Mouse (Mus musculus) layer of hippocampus, adult 9-10 months (tissue): ENCODE results near the gene Fam131a.

ENCODE experiments used
- DNase-seq: peaks from one replicate; pipeline ENCODE4 v3.0.0; 2022; ENCODE audit warnings: low spot score

The Fam131a gene

GRCm38 (mm10) chr16:20715976-20716840, 23.2 kb downstream of the Fam131a start:
- no peak for DNase-seq

DNA sequence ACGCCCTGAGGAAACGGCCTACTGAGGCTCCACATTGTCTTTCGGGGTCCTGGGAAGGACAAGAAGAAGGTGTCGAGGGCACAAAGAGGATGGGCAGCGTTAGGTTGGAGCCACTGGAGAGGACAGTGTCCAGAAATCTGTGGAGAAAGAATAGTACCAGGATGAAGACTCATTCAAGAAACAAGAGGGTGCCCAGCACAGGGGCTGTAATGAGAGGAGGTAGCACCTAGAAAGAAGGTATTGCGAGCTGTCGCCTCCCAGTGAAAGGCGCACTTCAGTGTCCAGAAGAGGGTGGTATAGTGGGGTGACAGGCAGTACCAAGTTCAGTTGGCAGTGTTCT, 23.8 kb downstream of the Fam131a start:
- DNase-seq = no peak

DNA sequence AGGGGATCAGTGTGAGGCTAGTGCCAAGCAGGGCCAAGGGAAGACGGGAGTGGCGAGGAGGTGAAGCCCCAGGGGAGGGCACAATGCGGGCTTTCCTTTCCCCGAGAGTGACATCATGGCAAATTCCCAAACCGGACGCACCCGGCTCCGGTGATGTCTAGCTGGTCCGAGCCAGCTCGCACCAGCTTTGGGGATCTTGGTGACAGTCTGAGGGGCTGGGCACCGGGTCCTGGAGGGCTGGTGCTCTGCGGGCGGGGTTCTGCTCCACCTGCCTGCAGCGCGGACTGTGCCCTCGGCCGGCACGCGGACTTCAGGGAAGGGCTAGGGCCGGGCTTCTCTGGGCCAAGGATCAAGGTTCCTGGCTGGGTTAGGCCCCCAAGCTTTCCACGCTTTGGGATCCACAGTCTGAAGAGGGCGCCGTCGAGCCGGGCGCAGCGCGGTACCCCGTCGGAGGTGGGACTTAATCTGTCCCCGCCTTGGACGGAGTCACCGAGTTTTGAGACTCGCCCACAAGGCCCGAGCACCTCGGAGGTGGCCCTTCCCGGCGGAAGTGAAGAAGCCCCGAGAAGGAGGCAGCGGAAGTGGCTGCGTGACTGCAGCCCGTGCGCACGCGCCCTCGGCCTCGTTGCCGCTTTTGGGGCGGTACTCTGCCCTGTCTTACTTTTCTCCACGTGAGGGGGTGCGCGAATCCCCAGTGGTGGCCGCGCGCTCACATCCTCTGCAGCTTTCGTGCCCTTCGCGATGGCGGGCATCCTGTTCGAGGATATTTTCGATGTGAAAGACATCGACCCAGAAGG, 24.3 kb downstream of the Fam131a start, which contains the start of the genes Polr2h and Clcn2:
Polr2h (plus strand) TSS at position 485 of the 797 bp plus-strand sequence.
Clcn2 (minus strand) TSS at position 566 of the 797 bp plus-strand sequence.
- peak; percentile 88 for DNase-seq

DNA sequence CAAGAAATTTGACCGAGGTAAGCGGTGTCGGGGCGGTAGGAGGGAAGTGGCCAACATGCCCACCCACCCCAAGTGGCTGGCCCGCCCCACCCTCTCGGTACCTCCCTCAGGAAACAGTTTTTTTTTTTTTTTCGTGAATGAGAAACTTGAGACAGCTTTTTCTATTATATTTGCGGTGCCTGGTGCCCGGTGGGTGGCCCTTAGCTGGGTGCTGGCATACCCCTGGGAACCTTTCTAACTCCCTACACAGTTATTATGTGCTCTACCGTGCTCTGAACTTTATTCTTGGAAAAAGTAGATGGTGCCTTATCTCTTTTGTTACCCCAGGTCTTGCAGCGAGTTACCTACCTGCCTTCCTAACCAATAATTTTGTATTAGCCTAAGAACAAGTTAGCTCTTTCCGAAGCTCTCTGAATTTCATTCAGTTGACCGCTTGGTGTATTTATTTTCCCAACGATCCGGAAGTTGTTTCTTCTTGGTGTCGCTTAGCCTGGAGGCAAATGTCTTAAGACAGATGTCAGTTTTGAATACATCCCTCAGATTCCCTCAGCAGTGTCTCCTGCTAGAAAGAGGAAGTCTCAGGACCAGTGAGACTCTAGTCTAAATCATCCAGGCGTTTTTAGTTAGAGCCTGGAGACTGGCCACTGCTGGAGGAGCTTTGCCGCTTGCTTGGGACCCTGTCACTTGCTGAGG, 25.1 kb downstream of the Fam131a start:
- no peak for DNase-seq

DNA sequence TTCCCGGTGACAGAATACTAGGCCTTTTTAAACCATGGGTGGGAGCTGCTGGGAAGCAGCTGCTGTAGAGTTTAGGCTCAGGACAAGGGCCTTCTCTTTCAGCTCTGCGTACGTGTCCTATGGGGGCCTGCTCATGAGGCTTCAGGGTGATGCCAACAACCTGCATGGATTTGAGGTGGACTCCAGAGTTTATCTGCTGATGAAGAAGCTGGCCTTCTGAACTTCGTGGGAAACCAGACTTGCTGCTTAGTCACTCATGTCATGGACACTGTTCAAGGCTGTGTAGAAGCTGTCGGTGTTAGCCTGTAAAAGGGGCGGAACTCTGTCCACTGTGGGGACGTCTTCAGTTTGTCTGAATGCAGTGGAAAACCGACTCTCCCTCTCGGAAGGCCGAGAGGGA, 28.8 kb downstream of the Fam131a start:
- no peak for DNase-seq

GRCm38 (mm10) chr16:20722736-20723135, 29.7 kb downstream of the Fam131a start:
- no peak for DNase-seq

DNA sequence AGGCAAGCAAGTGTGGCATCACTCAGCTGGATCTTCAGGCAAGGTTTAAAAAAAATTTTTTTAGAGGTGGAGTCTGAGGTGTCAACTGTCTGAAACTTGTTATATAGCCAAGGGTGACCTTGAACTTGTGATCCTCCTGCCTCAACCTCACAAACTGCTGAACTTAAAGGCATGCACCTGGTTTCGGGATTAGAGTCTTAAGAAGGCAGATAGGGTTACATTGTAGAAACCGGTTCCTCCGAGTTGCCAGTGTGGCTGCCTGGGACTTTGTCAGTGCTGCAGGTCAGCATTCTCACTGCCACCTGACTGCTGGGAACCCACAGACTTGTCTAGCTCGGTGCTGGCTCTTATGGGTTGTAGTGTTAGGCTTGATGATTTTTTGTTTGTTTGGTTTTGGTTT, 30.2 kb downstream of the Fam131a start:
- DNase-seq = no peak

DNA sequence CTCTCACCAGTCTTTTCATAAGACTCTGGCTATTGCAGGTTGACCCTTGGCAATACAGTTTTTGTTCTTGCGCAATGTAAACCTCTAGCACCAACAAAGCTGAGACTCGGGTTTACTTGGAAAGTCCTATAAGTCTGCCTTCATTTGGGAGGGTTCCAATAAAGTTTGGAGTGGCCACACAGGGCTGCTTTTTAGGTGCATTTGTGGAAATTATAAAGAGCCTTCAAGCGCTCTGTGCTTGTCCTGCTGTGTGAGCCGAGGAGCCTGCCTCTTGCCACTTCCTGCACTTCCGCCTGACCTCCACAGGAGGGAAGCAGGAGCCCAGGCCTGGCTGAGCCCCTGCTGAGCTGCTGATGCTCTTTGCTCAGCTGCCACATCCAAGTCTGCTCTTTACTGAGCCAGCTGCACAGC, 31.3 kb downstream of the Fam131a start:
- DNase-seq = no peak

DNA sequence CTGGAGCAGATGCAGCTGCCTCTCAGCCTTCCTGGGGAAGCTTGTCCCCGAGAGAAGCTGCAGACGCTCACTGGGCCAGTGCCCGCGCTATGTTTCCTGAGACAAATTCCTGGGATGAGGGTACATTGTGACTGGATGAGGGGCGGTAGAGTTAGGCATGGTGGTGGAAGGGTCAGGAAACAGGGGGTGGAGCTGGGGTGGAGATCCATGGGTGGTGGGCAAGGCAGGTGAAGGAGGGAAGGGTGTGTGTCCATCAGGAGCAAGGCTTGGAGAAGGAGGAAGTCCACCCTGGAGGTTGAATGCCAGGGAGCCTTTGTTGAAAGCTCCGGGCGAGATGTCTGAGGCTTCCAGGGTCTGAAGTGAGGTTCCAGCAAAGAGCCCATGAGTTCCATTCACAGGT, 32.3 kb downstream of the Fam131a start:
- no peak for DNase-seq

- no peak for DNase-seq
Observed at GRCm38 (mm10) chr16:20725750-20726149, 32.7 kb downstream of the Fam131a start.

DNA sequence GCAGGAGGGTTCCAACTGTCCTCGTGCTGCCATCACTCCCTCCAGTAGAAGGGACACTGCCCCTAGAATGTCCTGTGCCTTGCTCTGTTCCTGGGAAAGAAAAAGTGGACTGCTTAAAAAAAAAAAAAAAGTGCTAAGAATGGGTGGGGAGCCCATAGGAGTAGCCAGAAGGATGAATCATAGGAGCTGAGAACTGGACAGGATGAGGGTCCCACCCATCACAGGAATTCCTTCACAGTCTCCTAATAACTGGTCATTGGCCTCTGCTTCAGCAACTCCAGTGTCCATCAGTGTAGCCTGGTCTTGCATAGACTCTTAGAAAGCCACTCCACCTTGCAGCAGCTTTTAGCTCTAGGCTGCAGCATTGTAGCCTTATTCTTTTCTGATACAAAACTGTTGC, 33.3 kb downstream of the Fam131a start:
- no peak for DNase-seq

GRCm38 (mm10) chr16:20730293-20730711, 37.3 kb downstream of the Fam131a start:
- no peak for DNase-seq

- DNase-seq = no peak
Observed at GRCm38 (mm10) chr16:20731688-20732087, 38.6 kb downstream of the Fam131a start.

DNA sequence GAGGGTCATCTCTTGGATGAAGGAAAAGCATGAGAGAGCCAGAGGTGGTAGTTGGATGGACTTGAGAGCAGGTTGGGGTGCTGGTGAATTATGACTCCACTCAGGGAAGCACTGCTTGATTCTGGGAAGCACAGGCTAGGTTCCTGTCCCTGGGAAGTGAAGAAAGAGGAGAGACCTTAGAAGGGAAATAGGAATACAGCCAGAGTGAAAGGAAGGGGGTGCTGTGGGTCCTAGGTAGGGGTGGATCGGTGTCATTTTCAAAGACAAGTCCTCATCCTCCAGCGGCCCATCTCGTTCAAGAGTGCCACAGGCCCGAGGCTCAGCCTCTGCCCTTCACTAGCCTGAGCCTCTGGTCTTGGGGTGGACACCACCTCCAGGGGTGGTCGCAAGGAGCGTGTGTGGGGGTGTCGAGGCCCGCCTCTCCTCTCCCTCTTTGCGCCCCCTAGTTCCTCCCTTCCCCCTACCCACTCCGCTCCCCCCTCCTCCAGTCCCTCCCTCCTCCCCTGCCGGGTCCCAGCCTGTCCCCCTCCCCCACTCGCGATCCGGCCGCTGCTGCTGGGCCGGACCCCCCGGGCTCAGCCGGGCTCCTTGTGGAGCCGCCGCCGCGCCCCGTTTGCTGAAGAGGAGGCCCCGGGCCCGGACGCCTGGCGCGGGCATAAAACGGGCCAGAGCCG, 39.3 kb downstream of the Fam131a start:
- DNase-seq = no peak

DNA sequence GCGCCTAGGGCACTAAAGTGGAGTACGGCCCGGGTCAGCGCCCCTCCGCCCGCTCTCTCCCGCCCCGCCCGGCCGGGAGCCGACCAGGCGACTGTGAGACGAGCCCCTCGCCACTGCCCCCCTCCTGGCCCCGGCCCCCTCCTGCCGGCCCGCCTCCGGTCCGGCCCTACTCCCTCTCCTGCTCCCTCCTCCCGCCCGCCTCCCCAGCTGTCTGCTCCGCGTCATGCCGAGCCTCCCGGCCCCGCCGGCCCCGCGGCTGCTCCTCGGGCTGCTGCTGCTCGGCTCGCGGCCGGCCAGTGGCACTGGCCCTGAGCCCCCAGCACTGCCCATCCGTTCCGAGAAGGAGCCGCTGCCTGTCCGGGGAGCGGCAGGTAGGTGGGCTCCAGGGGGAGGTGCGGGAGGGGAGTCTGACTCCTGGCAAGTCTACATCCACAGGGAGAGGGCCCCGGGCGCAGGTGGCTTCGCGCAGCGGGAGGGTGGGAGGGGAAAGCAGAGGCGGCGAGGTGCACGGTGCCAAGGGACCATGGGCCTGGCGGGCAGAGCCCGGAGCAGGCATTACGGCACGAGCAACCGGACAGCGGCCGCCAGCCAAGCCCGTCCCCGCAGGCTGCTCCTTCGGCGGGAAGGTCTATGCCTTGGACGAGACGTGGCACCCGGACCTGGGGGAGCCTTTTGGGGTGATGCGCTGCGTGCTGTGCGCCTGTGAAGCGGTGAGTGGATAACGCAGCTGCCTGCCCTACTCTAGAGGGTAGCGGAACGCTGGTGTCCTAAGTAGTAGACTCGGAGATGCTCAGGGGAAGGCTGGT, 40.1 kb downstream of the Fam131a start, which contains the start of gene Chrd:
Chrd (plus strand) TSS at position 203 of the 806 bp plus-strand sequence.
- no peak for DNase-seq

DNA sequence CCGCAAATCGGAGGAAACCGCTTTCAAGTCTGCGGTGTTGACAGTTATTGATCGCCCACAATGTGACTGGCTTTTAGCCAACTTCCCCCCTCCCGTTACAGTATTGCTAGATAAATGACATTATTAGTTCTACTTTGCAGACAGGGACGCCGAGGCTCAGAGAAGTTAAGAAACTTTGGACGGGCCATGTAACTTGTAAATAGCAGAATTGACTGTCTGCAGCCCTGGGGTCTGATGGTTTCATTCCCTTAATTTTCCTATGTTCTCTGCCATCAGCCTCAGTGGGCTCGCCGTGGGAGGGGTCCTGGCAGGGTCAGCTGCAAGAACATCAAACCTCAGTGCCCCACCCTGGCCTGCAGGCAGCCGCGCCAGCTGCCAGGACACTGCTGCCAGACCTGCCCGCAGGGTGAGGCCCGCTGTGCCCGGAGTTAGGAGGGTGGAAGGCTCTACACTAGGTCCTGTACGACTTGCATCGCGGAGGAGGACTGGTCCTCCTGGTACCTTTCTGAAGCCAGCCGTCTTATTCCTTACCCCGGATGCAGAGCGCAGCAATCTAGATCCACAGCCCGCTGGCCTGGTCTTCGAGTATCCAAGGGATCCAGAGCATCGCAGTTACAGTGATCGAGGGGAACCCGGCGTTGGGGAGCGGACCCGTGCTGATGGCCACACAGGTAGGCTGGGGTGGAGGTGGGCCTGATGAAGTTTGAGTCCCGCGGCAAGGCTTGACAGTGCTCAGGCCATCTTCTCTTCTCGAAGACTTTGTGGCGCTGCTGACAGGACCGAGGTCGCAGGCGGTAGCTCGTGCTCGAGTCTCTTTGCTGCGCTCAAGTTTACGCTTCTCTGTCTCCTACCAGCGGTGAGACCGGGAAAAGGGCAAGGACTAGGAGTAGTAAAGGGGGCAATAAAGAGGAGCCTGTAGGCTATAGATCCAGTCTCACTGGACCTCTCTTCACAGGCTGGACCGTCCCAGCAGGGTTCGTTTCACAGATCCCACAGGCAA, 41.0 kb downstream of the Fam131a start, which contains the start of gene Thpo:
Thpo (minus strand) TSS at position 781 of the 1,000 bp plus-strand sequence.
- no peak for DNase-seq

DNA sequence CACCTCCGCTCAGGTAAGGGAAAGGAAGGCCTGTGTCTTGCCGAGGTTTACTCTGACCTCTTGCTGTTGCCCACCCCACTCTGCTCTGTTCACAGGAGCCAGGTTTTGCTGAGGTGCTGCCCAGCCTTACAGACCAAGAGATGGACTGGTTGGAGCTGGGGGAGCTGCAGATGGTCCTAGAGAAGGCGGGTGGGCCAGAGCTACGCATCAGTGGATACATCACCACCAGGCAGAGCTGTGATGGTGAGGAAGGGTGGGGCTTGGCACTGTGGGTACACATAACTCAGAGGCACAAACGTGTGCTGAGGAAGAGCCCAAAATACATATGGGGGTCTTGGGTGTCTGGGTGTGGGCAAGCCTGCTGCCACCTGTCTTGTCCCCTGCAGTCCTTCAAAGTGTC, 42.6 kb downstream of the Fam131a start:
- DNase-seq = no peak

GRCm38 (mm10) chr16:20736168-20736567, 43.1 kb downstream of the Fam131a start:
- no peak for DNase-seq

DNA sequence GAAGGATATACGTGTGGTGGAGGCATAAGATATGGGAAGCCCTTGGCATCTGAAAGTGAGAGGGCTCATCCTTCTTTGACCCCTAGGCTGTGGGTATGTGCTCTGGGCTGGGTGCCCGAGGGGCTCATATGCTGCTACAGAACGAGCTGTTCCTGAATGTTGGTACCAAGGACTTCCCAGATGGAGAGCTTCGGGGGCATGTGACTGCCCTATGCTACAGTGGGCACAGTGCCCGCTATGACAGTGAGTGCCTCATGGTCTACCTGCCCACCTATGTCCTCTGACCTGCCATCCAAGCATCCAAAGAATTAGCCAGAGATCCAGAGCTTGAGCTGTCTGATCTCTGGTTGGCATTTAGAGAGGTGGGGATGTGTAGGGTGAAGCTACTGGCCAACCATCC, 43.8 kb downstream of the Fam131a start:
- DNase-seq = no peak

DNA sequence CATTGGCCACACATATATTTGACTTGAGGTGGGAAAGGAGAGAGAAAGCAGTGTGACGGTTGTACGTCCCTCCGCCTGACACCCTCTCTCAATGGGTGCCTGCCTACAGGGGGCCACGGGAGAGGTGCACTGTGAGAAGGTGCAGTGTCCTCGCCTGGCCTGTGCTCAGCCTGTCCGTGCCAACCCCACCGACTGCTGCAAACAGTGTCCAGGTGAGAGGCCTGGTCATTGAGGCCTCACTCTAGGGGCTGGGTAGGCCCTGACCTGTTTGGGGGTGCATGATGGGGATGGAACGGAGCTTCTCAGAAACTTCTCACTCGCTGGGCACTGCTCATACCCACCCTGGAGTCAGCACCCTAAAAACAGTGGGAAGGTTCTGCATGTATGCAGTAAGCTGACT, 46.8 kb downstream of the Fam131a start:
- DNase-seq = no peak
